Mouse (Mus musculus) liver, embryonic 14.5 days (tissue): Measurements from ENCODE around the gene Hnrnpa3. TPM values are rescaled to one million over a fixed set of nuclear protein-coding genes. Genes with fewer than 3 reads are reported as not detected.

Experiments used
- ATAC-seq: fragments of 200-750 bp; cut with Nextera tagmentation; 2 replicates; pipeline ENCODE4 v1.8.0; 2017; ENCODE audit warnings: moderate number of reproducible peaks, mild to moderate bottlenecking, moderate library complexity; ENCODE audit not compliant: insufficient read depth
- DNase-seq, 3 experiments: peaks; one replicate each; pipeline ENCODE4 v3.0.0-alpha.2; 2012 to 2013; ENCODE audit warnings: low read depth in 3 of 3, low spot score in 3 of 3
- H3K27ac ChIP-seq: fragments of 300-500 bp; sonication (generic); 2 replicates; pipeline ENCODE4 v1.5.1; 2014; ENCODE audit warnings: moderate library complexity, mild to moderate bottlenecking, control low read depth, inconsistent platforms
- H3K27me3 ChIP-seq: fragments of 300-500 bp; sonication (generic); 2 replicates; pipeline ENCODE4 v1.6.1; 2014; ENCODE audit warnings: mild to moderate bottlenecking, low read length, moderate library complexity; ENCODE audit not compliant: control insufficient read depth, insufficient read depth
- H3K36me3 ChIP-seq: fragments of 300-500 bp; sonication (generic); replicated peaks from 2 replicates; pipeline ENCODE4 v1.6.1; 2014; ENCODE audit warnings: low read depth; ENCODE audit not compliant: control insufficient read depth, insufficient read depth
- H3K4me1 ChIP-seq, 2 experiments: fragments of 200-500 bp in 1 of 2; fragments of 300-500 bp in 1 of 2; sonication (generic) in 1 of 2; replicated peaks; 2 replicates each; pipeline ENCODE4 v1.6.1; 2012 to 2014; ENCODE audit warnings: antibody characterized with exemption in 1 of 2, inconsistent platforms in 1 of 2, low read length in 1 of 2; ENCODE audit not compliant: control insufficient read depth in 2 of 2, insufficient read depth in 2 of 2
- H3K4me2 ChIP-seq: fragments of 300-500 bp; sonication (generic); 2 replicates; pipeline ENCODE4 v1.6.1; 2014; ENCODE audit warnings: low read depth, mild to moderate bottlenecking, control low read depth, moderate library complexity
- H3K4me3 ChIP-seq, 2 experiments: fragments of 200-500 bp in 1 of 2; fragments of 300-500 bp in 1 of 2; sonication (generic) in 1 of 2; 2 replicates each; pipeline ENCODE4 v1.5.1; 2012 to 2014; ENCODE audit warnings: low read depth in 2 of 2, low read length in 2 of 2, mild to moderate bottlenecking in 2 of 2, control low read depth in 1 of 2, inconsistent platforms in 1 of 2, moderate library complexity in 1 of 2; ENCODE audit not compliant: insufficient read depth in 1 of 2
- H3K9ac ChIP-seq: fragments of 300-500 bp; sonication (generic); replicated peaks from 2 replicates; pipeline ENCODE4 v1.6.1; 2014; ENCODE audit warnings: mild to moderate bottlenecking, control low read depth, moderate library complexity
- H3K9me3 ChIP-seq: fragments of 300-500 bp; sonication (generic); 2 replicates; pipeline ENCODE4 v1.6.1; 2016; ENCODE audit warnings: low read length, mixed read lengths; ENCODE audit not compliant: control insufficient read depth
- CTCF ChIP-seq: IDR thresholded peaks from 2 replicates; pipeline ENCODE4 v1.5.1; 2016; ENCODE audit warnings: antibody characterized with exemption, low read depth, control low read depth
- EP300 ChIP-seq: IDR thresholded peaks from 2 replicates; pipeline ENCODE4 v1.6.1; 2016; ENCODE audit warnings: antibody characterized with exemption, low read depth
- WGBS: fragments of 180-500 bp; shearing (Covaris S2); extraction: QIAGEN DNeasy Blood & Tissue Kit; methylation state at CpG from one replicate; pipeline ENCODE4 v1.1.7; 2014; ENCODE audit not compliant: insufficient replicate concordance; 5-methylcytosine and 5-hydroxymethylcytosine counted together
- microRNA-seq: library from miRNA; unstranded; fragments of <30 nt; microRNA quantifications from one replicate; pipeline ENCODE4, GENCODE M21; 2016
- polyA plus RNA-seq, 2 experiments: library from polyadenylated mRNA; depleted of rRNA in 1 of 2; stranded (reverse) in 1 of 2; unstranded in 1 of 2; fragments of >200 nt; fragmentation: Nextera tagmentation in 1 of 2; extraction: Ambion mirVana in 1 of 2; gene quantifications; 2 replicates each; pipeline versions ENCODE4 v1.2.1 to v1.2.3; 2012 to 2014

The Hnrnpa3 gene
- polyA plus RNA-seq, 2 experiments = 85.0 to 409 TPM

DNA sequence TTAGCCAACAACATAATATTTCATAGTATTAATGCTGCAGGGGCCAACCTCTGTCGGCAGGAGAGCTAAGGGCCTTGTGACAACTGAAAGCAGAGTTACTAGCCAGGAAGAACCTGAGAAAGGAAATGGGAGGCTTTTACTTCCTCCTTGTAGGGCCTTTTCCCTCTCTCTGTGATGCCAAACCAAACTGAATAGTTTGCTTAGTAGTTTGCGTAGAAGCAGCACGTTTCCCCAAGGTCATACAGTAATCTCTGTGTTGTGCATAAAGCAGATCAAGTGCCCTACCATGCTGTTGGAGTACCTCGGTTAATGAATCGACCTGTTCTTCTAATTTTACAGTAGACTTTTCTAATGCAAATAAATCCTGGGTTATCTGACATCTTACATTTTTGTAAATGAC, 47.4 kb downstream of the Hnrnpa3 start:
- H3K4me2 ChIP-seq = peak overlapping the region; percentile 70
- H3K9me3 ChIP-seq = no peaks in the 10 kb centered on the region
- peak overlapping the region in 1 of 2 experiments; percentile 65; a peak in 1 of 4 replicates for H3K4me3 ChIP-seq
- no peaks in the 10 kb centered on the region for H3K27me3 ChIP-seq
- peak overlapping the region; percentile 99 for H3K27ac ChIP-seq
- H3K9ac ChIP-seq = peak overlapping the region; percentile 74
- WGBS = 56% methylated on average over 5 of the region's 5 CpGs
- TF ChIP-seq CTCF (no peak), EP300 (no peak)
- ATAC-seq (no peak), DNase-seq (no peak)
- no peaks in the 10 kb centered on the region; the same call in 1 of the 2 replicates for H3K36me3 ChIP-seq
- H3K4me1 ChIP-seq = peaks cover 27 to 30% of the 10 kb centered on the region in 2 experiments

- DNase-seq = peak in 1 of 3 experiments; percentile 46
- no peak for ATAC-seq
- Histone ChIP-seq H3K9me3 (no peaks in the 10 kb centered on the region), H3K4me2 (no peak overlapping the region), H3K4me1 (peaks cover 20 to 23% of the 10 kb centered on the region in 2 experiments), H3K4me3 (no peak overlapping the region), H3K36me3 (no peaks in the 10 kb centered on the region), H3K27me3 (no peaks in the 10 kb centered on the region), H3K9ac (no peak overlapping the region), H3K27ac (no peak overlapping the region)
- TF ChIP-seq CTCF (peak; percentile 43), EP300 (peak; percentile 45; the same call in 1 of the 2 replicates)
- WGBS = 13% methylated on average over 1 of the region's 1 CpGs
These were observed 48.4 kb downstream of the Hnrnpa3 start for GRCm38 (mm10) chr2:75707420-75707819.

DNA sequence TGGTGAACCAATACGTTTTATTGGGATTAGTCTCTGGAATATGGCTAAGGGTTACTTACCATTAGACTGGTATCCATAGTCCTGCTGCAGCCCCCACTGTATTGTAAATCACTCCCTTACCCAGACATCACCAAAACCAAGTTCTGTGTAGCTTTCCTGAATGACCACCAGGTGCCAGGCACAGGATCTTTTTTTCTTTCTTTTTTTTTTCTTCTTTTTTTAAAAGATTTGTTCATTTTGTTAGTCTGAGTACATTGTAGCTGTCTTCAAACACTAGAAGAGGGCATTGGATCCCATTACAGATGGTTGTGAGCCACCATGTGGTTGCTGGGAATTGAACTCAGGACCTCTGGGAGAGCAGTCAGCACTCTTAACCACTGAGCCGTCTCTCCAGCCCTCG, 54.0 kb downstream of the Hnrnpa3 start:
- Histone ChIP-seq H3K36me3 (no peaks in the 10 kb centered on the region), H3K27me3 (no peaks in the 10 kb centered on the region), H3K4me3 (no peak overlapping the region), H3K9ac (no peak overlapping the region), H3K4me1 (peaks cover 3 to 6% of the 10 kb centered on the region in 2 experiments; a peak in 2 of 4 replicates), H3K27ac (no peak overlapping the region), H3K4me2 (no peak overlapping the region), H3K9me3 (no peaks in the 10 kb centered on the region)
- no peak for DNase-seq
- WGBS = 73% methylated on average over 3 of the region's 3 CpGs
- ATAC-seq = no peak
- no peak for TF ChIP-seq EP300
- no peak for TF ChIP-seq CTCF

DNA sequence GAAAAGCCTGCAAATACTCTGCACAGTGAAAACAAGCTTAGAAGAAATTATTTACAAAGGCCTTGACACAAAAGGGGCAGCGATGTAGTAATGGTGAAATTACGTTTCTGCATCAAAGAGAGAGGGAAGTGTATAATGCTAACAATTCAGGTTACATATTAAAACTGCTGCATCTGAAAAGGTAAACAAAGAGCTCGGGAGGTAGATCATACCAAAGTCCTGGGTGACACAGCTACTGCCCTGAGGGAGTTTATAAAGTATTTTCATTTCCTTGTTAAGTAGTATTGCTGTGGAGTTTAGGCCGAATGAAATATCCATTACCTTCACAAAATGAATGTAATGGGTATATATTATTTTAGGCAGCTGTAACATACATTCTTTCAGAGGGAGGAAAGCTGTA, 55.7 kb downstream of the Hnrnpa3 start:
- Histone ChIP-seq H3K4me1 (peaks cover 3 to 8% of the 10 kb centered on the region in 2 experiments; a peak in 2 of 4 replicates), H3K27ac (no peak overlapping the region), H3K9me3 (no peaks in the 10 kb centered on the region), H3K9ac (no peak overlapping the region), H3K36me3 (no peaks in the 10 kb centered on the region), H3K4me2 (no peak overlapping the region), H3K27me3 (no peaks in the 10 kb centered on the region), H3K4me3 (no peak overlapping the region)
- no peak for TF ChIP-seq EP300
- no peak for TF ChIP-seq CTCF
- DNase-seq (no peak), ATAC-seq (no peak)
- 66% methylated on average over 4 of the region's 4 CpGs for WGBS

GRCm38 (mm10) chr2:75716046-75717016, 57.3 kb downstream of the Hnrnpa3 start:
- Histone ChIP-seq H3K4me3 (no peak overlapping the region), H3K36me3 (no peaks in the 10 kb centered on the region), H3K4me2 (no peak overlapping the region), H3K9me3 (no peaks in the 10 kb centered on the region), H3K9ac (no peak overlapping the region), H3K27ac (no peak overlapping the region), H3K27me3 (no peaks in the 10 kb centered on the region), H3K4me1 (peaks cover 3 to 10% of the 10 kb centered on the region in 2 experiments; a peak in 2 of 4 replicates)
- WGBS = 57% methylated on average over 12 of the region's 12 CpGs
- DNase-seq (no peak), ATAC-seq (peak; percentile 31; the same call in 1 of the 2 replicates)
- TF ChIP-seq CTCF (no peak), EP300 (no peak)

Small RNA genes lying within 50 kb of the gene (microRNA-seq; reads per million reads assigned to microRNA genes)
- gene Gm24574 = not detected

Other genes with a start within 250 kb of the Hnrnpa3 start
- 24.7 and 30.4 TPM in 2 replicates for gene Nfe2l2, start 45.4 kb downstream of the Hnrnpa3 start, polyA plus RNA-seq (2012; rRNA removed)
- gene Nfe2l2, start 45.4 kb downstream of the Hnrnpa3 start, polyA plus RNA-seq (2014; fragmentation: Nextera tagmentation; extraction: Ambion mirVana) = 40.0 and 42.2 TPM in 2 replicates
- 4.1 and 5.6 TPM in 2 replicates for gene Agps, start 172.9 kb downstream of the Hnrnpa3 start, polyA plus RNA-seq (2012; rRNA removed)
- gene Agps, start 172.9 kb downstream of the Hnrnpa3 start, polyA plus RNA-seq (2014; fragmentation: Nextera tagmentation; extraction: Ambion mirVana) = 13.8 and 14.3 TPM in 2 replicates